Mouse (Mus musculus) retina, postnatal 1 day (tissue): ENCODE data around the gene Pros1.

Source experiments
- DNase-seq: peaks from one replicate; pipeline ENCODE4 v3.0.0-alpha.2; 2012

Pros1 gene

GRCm38 (mm10) chr16:62861455-62861854, 7.3 kb downstream of the Pros1 start:
- DNase-seq: no peak

GRCm38 (mm10) chr16:62872688-62873117, 18.6 kb downstream of the Pros1 start:
- DNase-seq: peak; percentile 63

GRCm38 (mm10) chr16:62873180-62873579, 19.1 kb downstream of the Pros1 start:
- DNase-seq: no peak

GRCm38 (mm10) chr16:62874065-62874464, 20.0 kb downstream of the Pros1 start:
- no peak for DNase-seq

- no peak for DNase-seq
These were observed 41.7 kb downstream of the Pros1 start for GRCm38 (mm10) chr16:62895824-62896223.

GRCm38 (mm10) chr16:62911364-62911763, 57.3 kb downstream of the Pros1 start:
- DNase-seq: no peak

- no peak for DNase-seq
These were observed 58.1 kb downstream of the Pros1 start for GRCm38 (mm10) chr16:62912246-62912645.

GRCm38 (mm10) chr16:62915530-62915929, 61.4 kb downstream of the Pros1 start:
- DNase-seq: no peak

GRCm38 (mm10) chr16:62922245-62922644, 68.1 kb downstream of the Pros1 start:
- no peak for DNase-seq

- no peak for DNase-seq
These were observed 77.2 kb downstream of the Pros1 start for GRCm38 (mm10) chr16:62931341-62931740.

GRCm38 (mm10) chr16:62936316-62936715, 82.2 kb downstream of the Pros1 start:
- DNase-seq: no peak

- DNase-seq: peak; percentile 88
These were observed 86.4 kb downstream of the Pros1 start for GRCm38 (mm10) chr16:62940388-62941003.

- DNase-seq: peak; percentile 17
These were observed 87.7 kb downstream of the Pros1 start for GRCm38 (mm10) chr16:62941763-62942162.

GRCm38 (mm10) chr16:62942418-62943410, 88.6 kb downstream of the Pros1 start:
- DNase-seq: peak; percentile 2

- peak; percentile 49 for DNase-seq
These were observed 104.4 kb downstream of the Pros1 start for GRCm38 (mm10) chr16:62958485-62958884.

- no peak for DNase-seq
These were observed 110.3 kb downstream of the Pros1 start for GRCm38 (mm10) chr16:62964361-62964763.

GRCm38 (mm10) chr16:62971673-62972332, 117.7 kb downstream of the Pros1 start:
- peak; percentile 17 for DNase-seq

- peak; percentile 45 for DNase-seq
These were observed 120.8 kb downstream of the Pros1 start for GRCm38 (mm10) chr16:62974926-62975325.
